Mouse (Mus musculus) megakaryocyte, adult 5-6 weeks (primary cell): ENCODE measurements around the gene Pla2g10. TPM values are rescaled to one million over a fixed set of nuclear protein-coding genes. Genes with fewer than 3 reads are reported as not detected.
"Not testable (repeated sequence)": the region's sequence is repeated elsewhere in the genome, so short reads cannot be mapped to it uniquely, and the experiment has no call there.

ENCODE experiments used
- ATAC-seq: 2 replicates; pipeline ENCODE4 v1.8.0; 2016; ENCODE audit warnings: mild to moderate bottlenecking, inconsistent platforms; ENCODE audit not compliant: poor library complexity, severe bottlenecking
- total RNA-seq, 2 experiments: library from RNA; stranded (forward) in 1 of 2; stranded (reverse) in 1 of 2; fragments of 153-499, 151-499 nt in 1 of 2; fragments of 221-1000, 200-1000 nt in 1 of 2; gene quantifications; 2 replicates each; pipeline versions ENCODE4 v1.2.3 to v1.2.4; 2015 to 2017

The Pla2g10 gene
- total RNA-seq (2015) (not detected in 2 replicates), total RNA-seq (2017) (not detected in 2 replicates)

DNA sequence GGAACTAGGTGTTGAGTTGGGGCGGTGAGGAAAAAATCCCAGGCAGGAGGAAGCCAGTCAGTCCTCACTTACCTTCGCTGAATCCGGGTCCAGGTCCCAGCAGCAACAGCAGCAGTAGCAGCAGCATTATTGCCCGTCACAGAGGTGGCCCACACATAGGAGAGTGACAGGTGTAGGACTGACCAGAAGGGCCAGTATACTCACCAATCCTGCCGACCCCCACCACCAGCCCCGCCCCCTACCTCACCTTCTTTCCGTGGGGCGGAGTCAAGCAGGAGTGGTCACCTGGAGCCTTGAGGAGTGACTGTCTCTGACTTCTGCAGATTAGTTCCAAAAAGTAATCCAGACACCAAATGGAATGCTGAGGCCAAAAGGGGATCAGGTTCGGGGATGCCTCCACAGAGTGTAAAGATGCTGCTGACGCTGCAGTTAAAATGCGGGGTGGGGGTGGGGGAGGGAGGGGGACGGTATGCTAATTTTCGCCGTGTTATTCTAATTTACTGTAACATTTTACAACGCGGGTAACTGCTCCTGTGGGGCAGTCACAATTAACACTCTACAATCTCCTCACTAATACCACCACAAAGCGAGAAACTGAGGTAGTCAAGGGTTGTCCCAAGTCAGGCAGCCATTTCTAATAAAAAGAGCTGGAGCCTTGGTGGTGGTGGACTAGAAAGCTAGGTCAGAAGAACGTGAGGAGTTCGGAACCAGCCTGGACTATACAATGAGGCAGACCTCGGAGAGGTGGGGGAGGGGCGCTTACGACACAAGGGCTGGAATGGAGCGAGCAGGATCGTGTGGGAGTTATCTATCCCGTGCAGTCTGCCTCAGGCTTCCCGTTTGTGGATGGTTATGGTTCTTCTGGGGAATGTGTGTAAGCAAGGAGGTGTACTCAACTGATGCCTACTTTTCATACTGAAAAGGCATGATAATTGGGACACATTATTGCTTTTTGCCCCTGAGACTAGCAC is at the start of gene Pla2g10:
Gene Pla2g10 (minus strand): TSS at position 699 of the 971 bp plus-strand sequence.
- ATAC-seq: no peak

DNA sequence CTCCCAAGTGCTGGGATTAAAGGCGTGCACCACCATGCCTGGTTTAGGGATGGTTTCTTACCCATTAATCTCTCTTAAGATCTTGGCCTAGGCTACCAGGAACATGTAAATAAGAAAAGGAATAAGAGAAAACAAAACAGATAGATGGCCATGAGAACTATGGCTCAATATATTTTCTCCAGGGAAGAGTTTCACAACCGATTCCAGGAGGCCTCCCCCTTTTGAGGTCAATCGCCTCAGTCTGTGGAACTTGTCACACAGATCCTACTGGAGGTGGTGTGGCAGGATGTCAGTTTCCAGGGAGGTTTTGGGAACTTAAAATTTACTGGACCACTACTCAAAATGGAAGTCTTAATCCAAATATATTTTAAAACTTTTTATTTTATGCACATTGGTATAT is 43.9 kb upstream of the Pla2g10 start:
- ATAC-seq: not testable (repeated sequence)

DNA sequence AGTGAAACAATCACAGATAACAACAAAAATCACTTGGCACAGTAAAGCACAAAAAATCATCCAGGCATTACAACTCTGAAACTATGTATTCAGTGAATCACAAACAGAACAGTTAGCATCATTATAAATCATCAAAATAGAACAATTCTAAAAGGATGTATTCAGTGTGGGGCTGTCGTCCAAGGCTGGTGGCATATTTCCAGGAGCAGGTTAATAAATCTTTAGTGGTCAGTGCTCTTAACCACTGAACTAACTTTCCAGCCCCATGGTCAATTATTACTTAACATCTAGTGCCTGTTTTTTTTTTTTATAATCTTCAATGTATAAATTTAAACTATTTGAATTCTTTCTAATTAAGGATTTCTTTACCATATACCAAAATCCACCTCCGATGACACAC is 43.2 kb upstream of the Pla2g10 start:
- ATAC-seq: not testable (repeated sequence)

DNA sequence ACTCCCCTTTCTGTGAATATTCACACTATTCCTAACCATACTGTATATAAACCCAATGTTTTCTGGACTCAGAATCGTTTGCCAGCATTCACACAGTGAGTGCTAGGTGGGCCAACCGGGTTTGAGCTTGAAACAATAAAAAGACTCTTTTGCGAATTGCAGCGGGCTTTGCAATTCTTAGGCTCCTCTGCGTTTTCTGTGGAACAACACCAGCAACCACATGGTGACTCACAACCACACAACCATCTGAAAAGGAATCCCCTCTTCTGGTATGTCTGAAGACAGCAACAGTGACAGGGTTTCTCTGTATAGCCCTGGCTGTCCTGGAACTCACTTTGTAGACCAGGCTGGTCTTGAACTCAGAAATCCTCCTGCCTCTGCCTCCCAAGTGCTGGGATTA is 41.3 kb upstream of the Pla2g10 start:
- not testable (repeated sequence) for ATAC-seq

DNA sequence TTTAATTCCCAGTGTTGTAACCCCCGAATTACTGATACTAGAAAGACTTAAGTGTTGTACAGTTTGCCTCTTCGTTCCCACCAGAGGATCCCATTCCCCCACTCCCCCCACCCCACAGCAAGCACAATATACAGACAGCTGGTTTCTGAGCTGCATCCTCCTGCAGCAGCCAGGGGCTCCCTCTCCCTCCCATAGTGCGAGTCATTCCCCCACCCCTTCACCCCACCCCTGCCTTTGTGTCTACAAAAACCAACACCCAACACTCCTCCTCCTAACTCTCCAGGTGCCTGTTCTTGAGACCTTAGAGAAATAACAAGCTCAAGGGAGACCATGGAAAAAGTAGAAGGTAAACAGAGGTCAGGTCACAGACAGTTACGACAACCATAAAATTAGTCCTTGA is 40.8 kb upstream of the Pla2g10 start:
- ATAC-seq: not testable (repeated sequence)

DNA sequence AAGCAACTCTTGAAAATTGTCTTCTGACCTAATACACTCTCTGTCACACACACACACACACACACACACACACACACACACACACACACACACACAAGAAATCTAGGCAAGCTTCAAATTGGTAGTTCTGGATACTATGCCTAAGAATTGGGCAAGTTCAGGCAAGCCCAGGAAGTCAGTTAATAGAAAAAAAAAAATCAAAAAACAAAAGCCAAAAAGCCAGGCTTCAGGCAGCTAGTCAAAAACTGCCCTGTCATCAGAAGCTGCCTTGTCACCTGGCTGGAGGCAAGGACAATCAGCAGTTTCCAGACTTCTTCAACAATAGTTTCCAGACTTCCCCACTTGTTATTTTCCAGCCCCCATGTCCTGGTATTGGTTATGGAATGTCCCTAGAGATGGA is 35.6 kb upstream of the Pla2g10 start:
- no peak for ATAC-seq

DNA sequence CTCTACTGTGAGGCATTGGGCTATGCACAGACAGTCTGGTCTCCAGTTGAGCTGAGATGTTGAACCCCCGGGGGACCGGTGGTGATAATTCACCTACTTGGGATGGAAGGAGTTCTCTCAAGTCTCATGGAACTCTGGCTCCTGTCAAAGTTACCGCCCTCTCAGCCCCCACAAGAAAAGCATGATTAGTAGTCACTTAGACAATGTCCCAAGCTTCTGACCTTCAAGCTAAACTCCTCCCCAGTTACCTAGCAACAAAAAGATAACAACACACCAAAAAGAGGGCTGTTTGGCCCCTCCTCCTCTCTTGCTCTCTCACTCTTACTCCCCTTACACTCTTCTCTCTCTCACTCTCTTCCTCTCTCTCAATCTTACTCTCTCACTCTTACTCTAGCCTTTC is 33.7 kb upstream of the Pla2g10 start:
- ATAC-seq: no peak

DNA sequence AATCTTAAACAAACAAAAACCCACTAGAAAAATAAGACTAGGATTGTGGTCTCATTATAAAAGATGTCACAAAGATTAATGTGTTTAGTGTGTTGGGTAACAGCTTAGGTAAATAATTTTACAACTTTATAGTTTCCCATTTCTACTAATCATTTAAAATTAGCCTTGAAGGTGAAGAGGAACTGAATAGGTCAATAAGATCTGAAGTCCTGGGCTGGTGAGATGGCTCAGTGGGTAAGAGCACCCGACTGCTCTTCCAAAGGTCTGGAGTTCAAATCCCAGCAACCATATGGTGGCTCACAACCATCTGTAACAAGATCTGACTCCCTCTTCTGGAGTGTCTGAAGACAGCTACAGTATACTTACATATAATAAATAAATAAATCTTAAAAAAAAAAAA is 32.0 kb upstream of the Pla2g10 start:
- not testable (repeated sequence) for ATAC-seq

DNA sequence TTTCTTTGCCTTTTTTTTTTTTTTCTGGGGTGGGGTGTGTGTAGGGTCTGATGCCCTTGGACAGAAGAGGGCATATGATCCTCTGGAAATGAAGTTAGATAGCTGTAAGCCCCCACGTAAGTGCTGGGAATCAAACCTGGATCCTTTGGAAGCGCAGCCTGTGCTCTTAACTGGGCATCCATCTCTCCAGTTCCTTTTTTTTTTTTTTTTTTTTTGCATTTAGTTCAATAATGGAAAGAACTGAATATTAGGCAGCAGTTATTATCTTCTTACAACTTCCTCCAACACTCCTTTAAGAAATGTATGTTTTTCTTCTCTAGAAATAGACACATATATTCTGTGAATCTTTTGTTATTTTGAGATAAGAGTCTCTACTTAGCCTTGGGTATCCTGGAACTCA is 27.0 kb upstream of the Pla2g10 start:
- no peak for ATAC-seq

DNA sequence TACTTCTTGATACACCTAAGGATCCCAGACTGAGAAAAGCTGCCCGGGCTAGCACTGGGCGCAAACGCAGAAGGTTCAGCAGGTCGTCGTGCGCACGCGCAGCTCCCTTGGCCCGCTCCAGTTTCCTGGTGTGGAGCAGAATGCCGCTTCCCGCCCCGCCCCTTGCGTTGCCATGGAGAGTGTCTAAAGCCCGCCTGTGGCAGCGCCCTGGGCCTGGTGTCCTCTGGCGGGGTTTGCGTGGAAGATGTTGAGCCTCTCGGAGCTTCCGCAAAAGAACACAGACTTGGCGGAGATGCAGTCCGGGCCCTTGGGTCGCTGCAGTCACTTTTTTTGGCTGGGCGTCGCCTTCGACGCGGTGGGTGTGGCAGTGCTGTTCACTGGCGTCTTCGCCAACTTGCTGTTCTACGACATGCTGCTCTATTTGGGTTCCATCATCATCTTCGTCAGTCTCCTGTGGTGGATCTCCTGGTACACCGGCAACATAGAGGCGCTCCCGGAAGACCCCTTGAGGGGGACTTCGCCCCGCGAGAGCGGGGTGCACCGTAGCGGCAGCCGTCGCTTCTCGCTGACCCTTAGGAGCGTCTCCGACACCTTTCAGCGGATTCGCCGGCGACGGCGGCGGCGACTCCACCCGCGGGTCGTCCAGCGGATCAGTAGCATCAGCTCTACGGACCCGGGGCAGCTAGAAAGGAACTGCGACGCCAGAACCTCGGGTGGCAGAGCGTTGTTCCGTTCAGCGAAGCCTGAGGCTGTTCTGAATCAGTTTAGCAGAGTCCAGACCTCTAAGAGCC is 23.8 kb upstream of the Pla2g10 start:
- peak; percentile 99 for ATAC-seq

DNA sequence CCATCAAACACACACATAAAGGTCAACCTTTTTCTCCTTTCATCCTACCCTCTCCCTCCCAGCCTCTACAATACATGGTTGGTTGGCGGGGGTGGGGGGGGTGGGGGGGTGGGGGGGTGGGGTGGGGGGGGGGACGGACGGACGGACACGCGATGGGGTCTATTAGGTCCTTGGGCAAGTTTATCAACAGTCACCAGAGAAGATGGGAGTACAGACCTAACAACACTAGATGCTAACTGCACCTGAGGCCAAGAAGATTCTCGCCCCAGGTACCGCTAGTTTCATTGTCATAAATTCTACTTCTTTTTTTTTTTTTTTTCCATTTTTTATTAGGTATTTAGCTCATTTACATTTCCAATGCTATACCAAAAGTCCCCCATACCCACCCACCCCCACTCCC is 23.2 kb upstream of the Pla2g10 start:
- no peak for ATAC-seq

DNA sequence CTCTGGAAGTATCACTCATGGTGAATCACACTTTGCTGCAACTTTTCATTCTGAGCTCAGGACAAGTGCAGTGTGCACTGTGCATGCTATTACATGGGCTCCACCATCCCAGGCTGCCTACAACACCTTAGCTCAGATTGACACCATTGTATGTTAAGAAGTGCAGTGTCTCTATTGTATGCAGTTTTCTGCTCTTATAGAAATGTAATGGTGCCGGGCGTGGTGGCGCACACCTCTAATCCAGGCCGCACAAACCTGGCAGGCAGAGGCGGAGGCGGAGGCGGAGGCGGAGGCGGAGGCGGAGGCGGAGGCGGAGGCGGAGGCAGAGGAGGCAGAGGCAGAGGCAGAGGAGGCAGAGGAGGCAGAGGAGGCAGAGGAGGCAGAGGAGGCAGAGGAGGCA is 19.8 kb upstream of the Pla2g10 start:
- ATAC-seq: no peak

DNA sequence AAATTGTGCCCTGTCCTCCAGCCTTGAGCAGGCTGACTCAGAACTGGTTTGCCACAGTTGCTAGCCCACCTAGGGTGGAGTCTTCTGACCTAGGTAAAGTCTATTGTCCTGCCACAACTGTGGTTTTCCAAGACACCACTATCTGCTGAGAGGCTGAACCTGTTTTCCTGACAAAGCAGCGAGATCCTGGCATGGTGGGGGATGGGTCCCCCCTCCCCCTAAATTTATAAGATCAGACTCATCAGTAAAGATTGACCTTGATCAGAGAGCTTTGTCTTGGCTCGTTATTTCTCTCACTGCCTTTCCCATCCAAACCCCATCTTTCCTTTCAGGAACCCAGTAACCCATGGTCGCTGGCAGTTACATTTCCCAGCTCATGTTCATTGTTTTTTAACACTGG is 19.2 kb upstream of the Pla2g10 start:
- ATAC-seq: no peak

DNA sequence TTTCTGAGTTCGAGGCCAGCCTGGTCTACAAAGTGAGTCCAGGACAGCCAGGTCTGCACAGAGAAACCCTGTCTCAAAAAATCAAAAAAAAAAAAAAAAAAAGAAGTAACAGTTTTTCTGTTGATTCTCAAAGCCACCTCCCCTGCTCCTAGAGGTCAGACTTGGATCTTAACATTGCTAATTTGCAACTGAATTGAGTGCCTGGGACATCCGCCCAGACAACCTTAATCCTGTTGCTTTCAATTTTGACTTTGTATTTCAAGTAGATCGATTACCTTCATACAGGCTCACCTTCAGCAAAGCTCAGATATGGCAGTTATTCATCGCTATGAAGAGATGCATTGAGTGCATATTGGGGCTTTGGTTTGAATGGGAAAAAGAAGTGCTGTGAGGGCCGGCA is 18.5 kb upstream of the Pla2g10 start:
- ATAC-seq: no peak

DNA sequence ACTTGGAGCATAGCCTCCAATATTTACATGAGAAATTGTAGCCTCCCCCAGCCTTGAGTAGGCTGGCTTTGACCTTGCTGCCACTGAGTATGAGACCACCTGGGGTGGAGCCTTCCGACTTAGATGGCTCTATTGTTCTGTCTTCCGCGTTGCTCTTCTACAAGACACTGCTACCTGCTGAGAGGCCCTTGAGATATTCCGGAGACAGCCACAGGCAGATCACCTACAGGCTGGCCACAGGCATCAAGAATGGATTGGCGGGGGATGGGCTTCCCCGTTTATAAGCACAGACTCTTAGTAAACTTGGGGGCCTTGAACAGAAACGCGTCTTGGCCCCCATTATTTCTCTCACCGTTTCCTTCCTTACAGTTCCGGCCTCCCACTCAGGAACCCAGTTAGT is 18.0 kb upstream of the Pla2g10 start:
- not testable (repeated sequence) for ATAC-seq

DNA sequence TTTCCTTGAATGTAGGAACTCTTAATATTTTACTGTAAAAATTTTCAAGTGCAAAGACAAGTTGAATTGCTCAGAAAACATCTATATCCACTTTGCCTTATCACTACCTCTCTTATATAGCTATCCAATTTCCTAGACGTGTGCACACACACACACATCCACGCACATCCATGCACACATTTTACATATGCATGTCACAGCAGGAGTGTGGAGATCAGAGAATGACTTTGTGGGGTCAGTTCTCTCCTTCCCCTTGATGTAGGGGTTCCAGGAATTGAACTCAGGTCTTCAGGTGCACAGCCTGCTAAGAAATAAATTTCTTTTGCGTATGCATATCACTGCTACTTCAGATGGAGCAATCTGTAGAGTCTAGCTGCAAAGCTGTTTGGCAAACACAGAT is 17.3 kb upstream of the Pla2g10 start:
- ATAC-seq: no peak

DNA sequence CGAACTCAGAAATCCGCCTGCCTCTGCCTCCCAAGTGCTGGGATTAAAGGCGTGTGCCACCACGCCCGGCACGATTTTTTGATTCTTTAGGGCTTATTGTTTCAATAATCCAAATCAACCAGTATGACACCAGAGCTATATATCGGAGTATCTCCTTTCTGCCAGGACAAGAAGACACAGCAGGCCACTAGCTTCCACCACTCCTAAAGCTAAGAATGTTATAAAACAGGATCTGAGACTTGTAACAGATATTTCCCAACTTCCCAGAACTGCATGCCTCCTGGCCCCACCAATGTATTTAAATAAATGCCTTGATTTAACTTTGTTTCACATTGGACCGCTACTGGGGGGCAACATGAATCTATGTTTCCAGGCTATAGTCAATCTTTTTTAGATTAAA is 16.9 kb upstream of the Pla2g10 start:
- ATAC-seq: peak; percentile 49

DNA sequence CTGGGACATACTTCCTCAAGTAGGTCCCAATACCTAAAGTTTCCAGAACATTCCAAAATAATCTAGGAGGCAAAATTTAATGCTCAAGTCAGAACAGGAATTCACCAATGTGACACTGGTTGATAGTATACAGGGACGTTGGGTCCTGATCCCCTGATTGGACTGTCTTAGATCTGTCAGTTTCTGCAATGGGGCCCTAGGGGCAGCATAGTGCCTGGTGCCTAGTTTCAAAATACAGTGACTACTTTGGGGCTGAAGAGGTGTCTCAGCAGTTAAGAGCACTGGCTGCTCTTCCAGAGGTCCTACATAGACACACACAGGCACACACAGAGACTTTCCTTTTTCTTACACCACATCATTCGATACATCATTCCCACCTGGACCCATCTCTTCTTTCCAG is 10.1 kb upstream of the Pla2g10 start:
- no peak for ATAC-seq

DNA sequence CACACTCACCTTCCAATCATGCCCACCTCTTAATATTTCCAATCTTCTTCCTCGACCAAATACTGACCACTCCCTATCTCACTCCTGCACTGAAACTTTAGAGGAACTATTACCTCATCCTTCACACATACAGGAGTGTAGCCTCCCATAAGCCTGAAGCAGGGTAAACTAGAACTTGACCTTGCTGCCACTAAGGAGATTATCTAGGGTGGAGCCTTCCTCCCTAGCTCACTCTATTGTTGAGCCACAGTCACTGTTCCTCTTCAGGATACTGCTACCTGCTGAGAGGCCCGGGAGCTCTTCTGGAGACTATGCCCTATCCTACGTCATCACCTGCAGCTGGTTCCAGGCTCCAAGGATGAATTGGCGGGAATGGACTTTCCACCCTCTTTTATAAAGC is 8.3 kb upstream of the Pla2g10 start:
- ATAC-seq: not testable (repeated sequence)

DNA sequence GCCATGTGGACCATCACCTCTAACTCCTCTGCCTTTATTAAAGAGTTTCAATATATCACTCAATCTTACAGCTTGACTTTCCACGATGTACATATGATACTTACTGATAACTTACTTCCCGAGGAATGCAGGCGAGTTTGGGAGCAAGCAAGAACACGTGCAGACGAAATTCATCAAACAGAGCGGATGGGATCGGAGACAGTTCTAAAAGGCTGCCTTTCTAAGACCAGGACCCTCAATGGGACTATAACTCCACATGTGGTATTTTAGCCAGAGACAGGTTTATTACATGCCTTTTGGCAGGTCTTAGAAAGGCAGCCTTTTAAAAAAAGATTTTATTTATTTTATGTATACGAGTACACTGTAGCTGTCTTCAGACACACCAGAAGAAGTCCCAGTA is 5.2 kb upstream of the Pla2g10 start:
- no peak for ATAC-seq

DNA sequence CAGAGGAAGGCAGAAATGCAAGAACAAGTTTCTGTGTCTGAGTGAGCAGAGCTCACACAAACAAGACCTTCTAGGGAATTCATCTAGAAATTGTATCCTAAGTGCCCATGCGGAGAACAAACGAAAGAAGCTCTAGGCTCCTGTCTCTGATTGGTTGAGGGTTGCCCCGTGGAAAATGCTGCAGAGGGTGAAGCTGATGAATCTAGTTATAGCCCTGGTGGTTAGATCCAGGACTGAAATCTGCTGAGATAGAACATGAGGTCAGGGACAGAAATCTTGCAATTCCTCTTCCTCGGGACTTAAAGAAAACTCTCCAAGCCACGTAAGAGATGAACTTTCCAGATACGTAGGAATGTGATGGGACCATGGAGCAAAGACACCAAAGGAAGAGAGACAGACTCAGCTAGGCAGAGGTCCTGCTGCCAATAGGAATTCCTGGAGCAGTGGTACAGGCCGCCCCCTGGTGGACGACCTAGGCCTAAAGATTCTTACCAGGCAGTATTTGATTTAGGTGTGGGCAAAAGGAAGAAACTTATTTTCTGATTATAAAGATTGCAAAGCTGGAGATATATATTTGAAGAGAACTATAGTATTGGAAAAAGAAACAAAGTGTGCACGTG is 2.8 kb upstream of the Pla2g10 start:
- peak; percentile 57; the same call in 1 of the 2 replicates for ATAC-seq
